Mouse (Mus musculus) neural tube, embryonic 12.5 days (tissue): ENCODE data around the gene Atp12a. TPM values are rescaled to one million over a fixed set of nuclear protein-coding genes. Genes with fewer than 3 reads are reported as not detected.

Experiments
- ATAC-seq: fragments of 200-750 bp; cut with Nextera tagmentation; 2 replicates; pipeline ENCODE4 v1.8.0; 2017; ENCODE audit warnings: low read depth, mild to moderate bottlenecking, moderate TSS enrichment, moderate library complexity; ENCODE audit not compliant: low FRiP score
- H3K27ac ChIP-seq: fragments of 300-500 bp; sonication (generic); 2 replicates; pipeline ENCODE4 v1.5.1; 2016
- H3K27me3 ChIP-seq: fragments of 300-500 bp; sonication (generic); replicated peaks from 2 replicates; pipeline ENCODE4 v1.6.1; 2016; ENCODE audit warnings: mild to moderate bottlenecking
- H3K36me3 ChIP-seq: fragments of 300-500 bp; sonication (generic); 2 replicates; pipeline ENCODE4 v1.6.1; 2016; ENCODE audit warnings: mild to moderate bottlenecking
- H3K4me1 ChIP-seq: fragments of 300-500 bp; sonication (generic); 2 replicates; pipeline ENCODE4 v1.6.1; 2016
- H3K4me2 ChIP-seq: fragments of 300-500 bp; sonication (generic); replicated peaks from 2 replicates; pipeline ENCODE4 v1.6.1; 2016; ENCODE audit warnings: mild to moderate bottlenecking
- H3K4me3 ChIP-seq: fragments of 300-500 bp; sonication (generic); 2 replicates; pipeline ENCODE4 v1.5.1; 2016
- H3K9ac ChIP-seq: fragments of 300-500 bp; sonication (generic); 2 replicates; pipeline ENCODE4 v1.6.1; 2016; ENCODE audit warnings: mild to moderate bottlenecking
- H3K9me3 ChIP-seq: fragments of 300-500 bp; sonication (generic); 2 replicates; pipeline ENCODE4 v1.6.1; 2016; ENCODE audit warnings: mild to moderate bottlenecking
- WGBS: fragments of 180-500 bp; shearing (Covaris S2); methylation state at CpG from one replicate; pipeline ENCODE4 v1.1.7; 2016; 5-methylcytosine and 5-hydroxymethylcytosine counted together
- polyA plus RNA-seq: library from polyadenylated mRNA; unstranded; fragments of >200 nt; fragmentation: Nextera tagmentation; extraction: Ambion mirVana; gene quantifications from 2 replicates; pipeline ENCODE4 v1.2.1, GENCODE M21; 2016

Atp12a gene
- polyA plus RNA-seq, 1 experiment from 2014 or later = not detected

DNA sequence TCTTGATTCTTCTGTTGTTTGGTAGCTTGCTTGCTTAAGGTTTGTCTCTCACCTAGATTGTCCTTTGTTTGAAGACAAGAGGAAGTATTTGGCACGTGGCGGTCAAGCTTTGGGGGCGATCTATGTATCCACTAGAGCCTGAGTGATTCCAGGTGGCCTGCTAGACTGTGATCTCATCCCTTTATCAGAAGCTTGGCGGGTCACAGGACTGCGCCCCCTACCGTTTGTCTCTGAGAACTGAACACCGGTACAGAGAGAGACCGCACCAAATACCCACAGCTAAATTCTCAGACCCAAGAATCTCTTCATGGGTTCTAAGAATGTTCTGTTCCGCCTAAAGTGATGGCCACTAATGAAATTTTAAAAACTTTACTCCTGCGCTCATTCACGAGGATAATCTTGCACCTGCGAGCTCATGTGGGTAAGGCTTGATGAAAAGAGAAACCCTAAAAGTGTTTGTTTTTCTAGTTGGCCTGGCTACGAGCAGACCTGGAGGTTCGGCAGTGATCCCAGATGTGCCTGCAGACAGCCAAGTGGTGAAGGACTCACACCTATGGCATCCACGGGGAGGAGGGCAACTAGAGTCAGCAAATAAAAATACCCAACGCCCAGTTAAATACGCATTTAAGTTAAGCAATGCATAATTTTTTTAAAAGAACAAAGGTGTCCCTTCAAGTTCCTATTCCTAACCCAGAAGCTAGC lies 12.8 kb upstream of the Atp12a start:
- H3K4me3 ChIP-seq = no peak overlapping the region
- WGBS = 38% methylated on average over 17 of the region's 17 CpGs
- H3K9me3 ChIP-seq = no peaks in the 10 kb centered on the region
- no peak overlapping the region for H3K4me2 ChIP-seq
- H3K9ac ChIP-seq = no peak overlapping the region
- no peak for ATAC-seq
- no peak overlapping the region for H3K27ac ChIP-seq
- H3K4me1 ChIP-seq = no peaks in the 10 kb centered on the region
- H3K36me3 ChIP-seq = no peaks in the 10 kb centered on the region
- no peaks in the 10 kb centered on the region for H3K27me3 ChIP-seq

GRCm38 (mm10) chr14:56354803-56355202 lies 10.1 kb upstream of the Atp12a start:
- Histone ChIP-seq H3K4me2 (no peak overlapping the region), H3K4me1 (no peaks in the 10 kb centered on the region), H3K4me3 (no peak overlapping the region), H3K9me3 (no peaks in the 10 kb centered on the region), H3K36me3 (no peaks in the 10 kb centered on the region), H3K9ac (no peak overlapping the region), H3K27ac (no peak overlapping the region), H3K27me3 (no peaks in the 10 kb centered on the region)
- WGBS = 80% methylated on average over 3 of the region's 3 CpGs
- no peak for ATAC-seq

DNA sequence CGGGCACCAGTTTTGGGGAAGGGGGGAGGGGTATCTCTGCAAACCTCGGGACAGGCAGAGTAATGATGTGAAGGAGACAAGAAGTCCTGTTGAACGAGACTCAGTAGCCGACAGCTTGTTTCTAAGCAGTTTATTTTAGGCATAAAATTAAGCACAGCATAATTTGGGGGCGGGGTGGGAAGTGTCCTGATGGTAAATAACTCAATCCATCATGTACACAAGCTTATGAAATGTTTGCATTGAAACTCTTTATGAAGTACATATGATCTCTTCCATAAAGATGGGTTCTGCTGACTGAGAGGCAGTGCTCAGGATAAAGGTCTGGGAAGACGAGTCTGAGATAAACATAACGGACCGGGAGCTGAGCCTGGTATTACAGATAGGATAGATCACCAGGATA lies 9.5 kb upstream of the Atp12a start:
- Histone ChIP-seq H3K36me3 (no peaks in the 10 kb centered on the region), H3K4me1 (no peaks in the 10 kb centered on the region), H3K4me2 (no peak overlapping the region), H3K4me3 (no peak overlapping the region), H3K27me3 (no peaks in the 10 kb centered on the region), H3K9ac (no peak overlapping the region), H3K9me3 (no peaks in the 10 kb centered on the region), H3K27ac (no peak overlapping the region)
- no peak for ATAC-seq
- 83% methylated on average over 8 of the region's 8 CpGs for WGBS

DNA sequence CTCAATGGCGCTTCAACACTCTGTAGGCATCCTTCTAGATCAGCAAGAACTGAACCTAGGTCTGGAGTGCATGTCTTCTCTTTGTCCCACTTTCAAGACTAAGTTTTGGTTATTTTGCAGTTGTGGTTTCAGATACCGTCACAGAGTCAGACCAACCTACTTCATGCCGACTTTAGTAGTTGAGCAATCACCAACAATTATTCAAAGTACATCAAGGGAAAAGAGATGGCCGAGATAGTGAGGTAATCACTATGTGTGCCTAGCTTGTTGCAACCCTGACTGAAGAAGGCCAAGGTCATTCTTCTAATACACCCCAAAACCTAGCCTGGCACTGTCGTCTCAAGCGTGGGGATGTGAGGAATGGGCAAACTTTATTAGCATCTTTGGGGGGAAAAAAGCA lies 8.7 kb upstream of the Atp12a start:
- no peaks in the 10 kb centered on the region for H3K36me3 ChIP-seq
- WGBS = 88% methylated on average over 6 of the region's 6 CpGs
- H3K9me3 ChIP-seq = no peaks in the 10 kb centered on the region
- H3K4me2 ChIP-seq = no peak overlapping the region
- ATAC-seq = no peak
- no peak overlapping the region for H3K9ac ChIP-seq
- no peak overlapping the region for H3K27ac ChIP-seq
- H3K4me1 ChIP-seq = no peaks in the 10 kb centered on the region
- H3K27me3 ChIP-seq = no peaks in the 10 kb centered on the region
- H3K4me3 ChIP-seq = no peak overlapping the region

GRCm38 (mm10) chr14:56358422-56358821 lies 6.4 kb upstream of the Atp12a start:
- H3K27ac ChIP-seq = no peak overlapping the region
- WGBS = 71% methylated on average over 7 of the region's 7 CpGs
- no peak overlapping the region for H3K4me3 ChIP-seq

DNA sequence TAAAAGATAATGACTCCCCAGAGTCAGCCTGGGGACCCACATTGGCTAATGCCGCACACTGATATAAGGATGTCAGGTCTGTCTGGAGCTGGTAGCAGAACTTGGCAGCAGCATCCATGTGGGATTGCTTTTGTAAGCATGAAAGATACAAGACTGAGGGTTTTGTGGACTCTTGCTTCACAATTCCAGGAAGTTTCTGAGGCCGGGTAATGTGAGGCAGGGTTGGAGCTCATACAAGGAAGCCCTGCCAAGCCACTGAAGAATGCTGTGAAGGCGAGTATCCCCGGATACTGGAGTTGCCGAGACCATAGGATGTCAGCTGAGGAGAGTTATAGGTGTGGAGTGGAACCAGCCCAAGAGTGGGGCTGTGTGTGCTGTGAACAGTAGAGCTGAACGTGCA lies 5.7 kb upstream of the Atp12a start:
- no peak for ATAC-seq
- Histone ChIP-seq H3K9ac (no peak overlapping the region), H3K4me1 (no peaks in the 10 kb centered on the region), H3K9me3 (no peaks in the 10 kb centered on the region), H3K27me3 (peaks cover 10% of the 10 kb centered on the region), H3K36me3 (no peaks in the 10 kb centered on the region), H3K27ac (no peak overlapping the region), H3K4me2 (no peak overlapping the region), H3K4me3 (no peak overlapping the region)
- 87% methylated on average over 6 of the region's 6 CpGs for WGBS

More at GRCm38 (mm10) chr14:56358422-56358821, 6.4 kb upstream of the Atp12a start:
- Histone ChIP-seq H3K36me3 (no peaks in the 10 kb centered on the region), H3K27me3 (peaks cover 3% of the 10 kb centered on the region), H3K9ac (no peak overlapping the region), H3K9me3 (no peaks in the 10 kb centered on the region), H3K4me2 (no peak overlapping the region), H3K4me1 (no peaks in the 10 kb centered on the region)
- no peak for ATAC-seq

DNA sequence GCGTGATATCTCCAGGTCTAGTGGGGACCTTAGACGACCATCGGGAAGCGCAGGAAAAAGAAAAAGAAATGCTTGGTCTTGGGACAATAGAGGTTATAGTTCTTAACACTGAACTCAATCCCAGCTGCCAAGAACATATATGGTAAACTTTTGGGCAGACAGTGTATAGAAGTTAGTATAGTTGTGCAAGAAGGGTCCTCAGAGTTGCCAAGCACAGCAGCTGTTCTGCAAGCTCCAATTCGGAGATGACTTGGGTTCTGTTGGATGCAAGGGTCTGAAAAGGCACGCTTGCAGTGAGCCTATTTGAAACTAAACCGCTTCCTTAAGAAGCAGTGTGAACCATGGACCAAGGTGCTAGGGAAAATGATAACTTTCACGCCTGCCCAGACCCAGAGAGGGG lies 424 bp downstream of the Atp12a start:
- Histone ChIP-seq H3K9me3 (no peaks in the 10 kb centered on the region), H3K9ac (no peak overlapping the region), H3K4me2 (peak overlapping the region; percentile 64), H3K27ac (no peak overlapping the region), H3K36me3 (no peaks in the 10 kb centered on the region), H3K4me1 (peaks cover 7% of the 10 kb centered on the region), H3K27me3 (peaks cover 44% of the 10 kb centered on the region), H3K4me3 (peak overlapping the region; percentile 34)
- ATAC-seq = no peak
- WGBS = 28% methylated on average over 8 of the region's 8 CpGs

- no peak for ATAC-seq
- H3K9me3 ChIP-seq = no peaks in the 10 kb centered on the region
- H3K36me3 ChIP-seq = no peaks in the 10 kb centered on the region
- no peak overlapping the region for H3K4me2 ChIP-seq
- H3K27ac ChIP-seq = no peak overlapping the region
- H3K4me1 ChIP-seq = peaks cover 7% of the 10 kb centered on the region
- no peak overlapping the region for H3K4me3 ChIP-seq
- peaks cover 44% of the 10 kb centered on the region for H3K27me3 ChIP-seq
- 27% methylated on average over 15 of the region's 15 CpGs for WGBS
- H3K9ac ChIP-seq = no peak overlapping the region
Observed at GRCm38 (mm10) chr14:56366712-56367111, 1.8 kb downstream of the Atp12a start.

GRCm38 (mm10) chr14:56368834-56369233 lies 4.0 kb downstream of the Atp12a start:
- 58% methylated on average over 3 of the region's 3 CpGs for WGBS

DNA sequence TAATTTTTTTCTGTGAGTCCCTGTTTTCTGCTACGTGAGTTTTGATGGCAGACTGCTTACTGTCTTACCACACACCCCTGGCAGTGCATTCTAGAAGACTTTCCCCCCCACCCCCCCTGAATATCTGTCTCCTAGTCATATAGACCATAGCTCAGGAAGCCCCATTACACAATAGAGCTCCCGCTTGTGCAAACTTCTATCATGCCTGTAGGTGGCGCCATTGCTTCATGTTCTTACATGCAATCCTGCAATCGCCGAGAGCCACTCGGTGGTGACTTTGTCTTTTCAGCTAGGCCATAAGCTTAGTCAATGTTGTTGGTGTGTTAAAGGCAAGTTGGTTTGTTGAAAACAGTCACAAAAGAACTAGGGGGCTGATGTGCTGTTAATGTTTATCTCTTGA lies 10.9 kb downstream of the Atp12a start:
- Histone ChIP-seq H3K4me1 (no peaks in the 10 kb centered on the region), H3K36me3 (no peaks in the 10 kb centered on the region), H3K9ac (no peak overlapping the region), H3K4me3 (no peak overlapping the region), H3K9me3 (no peaks in the 10 kb centered on the region), H3K27me3 (no peaks in the 10 kb centered on the region), H3K4me2 (no peak overlapping the region), H3K27ac (no peak overlapping the region)
- 4% methylated on average over 6 of the region's 6 CpGs for WGBS
- ATAC-seq = 0 out of 2 replicates have a peak, but pooled peaks have one; percentile 48

More at GRCm38 (mm10) chr14:56368834-56369233, 4.0 kb downstream of the Atp12a start:
- Histone ChIP-seq H3K4me1 (peaks cover 7% of the 10 kb centered on the region), H3K4me2 (no peak overlapping the region), H3K4me3 (no peak overlapping the region), H3K9ac (no peak overlapping the region), H3K36me3 (no peaks in the 10 kb centered on the region), H3K27ac (no peak overlapping the region), H3K9me3 (no peaks in the 10 kb centered on the region), H3K27me3 (peaks cover 36% of the 10 kb centered on the region)
- ATAC-seq = no peak

GRCm38 (mm10) chr14:56377745-56378144 lies 12.9 kb downstream of the Atp12a start:
- Histone ChIP-seq H3K9me3 (no peaks in the 10 kb centered on the region), H3K36me3 (no peaks in the 10 kb centered on the region), H3K4me2 (no peak overlapping the region), H3K4me3 (no peak overlapping the region), H3K27ac (no peak overlapping the region), H3K4me1 (no peaks in the 10 kb centered on the region), H3K9ac (no peak overlapping the region), H3K27me3 (no peaks in the 10 kb centered on the region)
- ATAC-seq = no peak

- Histone ChIP-seq H3K9me3 (no peaks in the 10 kb centered on the region), H3K27ac (no peak overlapping the region), H3K4me2 (no peak overlapping the region), H3K27me3 (no peaks in the 10 kb centered on the region), H3K36me3 (no peaks in the 10 kb centered on the region), H3K4me3 (no peak overlapping the region), H3K4me1 (no peaks in the 10 kb centered on the region), H3K9ac (no peak overlapping the region)
- 71% methylated on average over 9 of the region's 9 CpGs for WGBS
- ATAC-seq = no peak
Observed at GRCm38 (mm10) chr14:56379336-56379735, 14.5 kb downstream of the Atp12a start.

- Histone ChIP-seq H3K4me3 (no peak overlapping the region), H3K27ac (no peak overlapping the region), H3K4me1 (no peaks in the 10 kb centered on the region), H3K9ac (no peak overlapping the region), H3K27me3 (no peaks in the 10 kb centered on the region), H3K9me3 (no peaks in the 10 kb centered on the region), H3K4me2 (no peak overlapping the region), H3K36me3 (no peaks in the 10 kb centered on the region)
- WGBS = 85% methylated on average over 4 of the region's 4 CpGs
- ATAC-seq = no peak
Observed at GRCm38 (mm10) chr14:56382366-56382765, 17.5 kb downstream of the Atp12a start.
